Mouse (Mus musculus) embryo, embryonic 9.5 days (tissue): Measurements from ENCODE around the gene Utp11.

Source experiments
- DNase-seq: peaks from one replicate; pipeline ENCODE4 v3.0.0-alpha.2; 2017; ENCODE audit errors: extremely low spot score

Gene Utp11

DNA sequence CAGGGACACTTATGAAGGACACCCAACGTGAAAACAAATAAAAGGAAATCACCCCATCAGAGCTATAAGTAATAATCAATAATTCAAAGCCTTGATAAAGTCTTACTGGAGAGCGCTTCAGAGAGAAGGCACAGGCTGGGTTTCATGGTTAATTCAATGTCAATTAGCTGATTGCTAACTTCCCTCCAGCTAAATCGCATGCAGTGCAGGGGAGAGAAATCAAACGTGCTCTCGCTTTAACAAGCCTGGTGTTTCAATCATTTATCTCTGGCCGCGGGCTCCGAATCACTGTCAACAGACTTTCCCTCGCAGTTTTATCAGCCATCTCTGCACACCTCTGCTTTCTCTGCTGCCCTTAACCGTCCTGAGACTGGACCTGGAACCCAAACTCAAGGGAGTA lies 60.5 kb downstream of the Utp11 start:
- DNase-seq = no peak

DNA sequence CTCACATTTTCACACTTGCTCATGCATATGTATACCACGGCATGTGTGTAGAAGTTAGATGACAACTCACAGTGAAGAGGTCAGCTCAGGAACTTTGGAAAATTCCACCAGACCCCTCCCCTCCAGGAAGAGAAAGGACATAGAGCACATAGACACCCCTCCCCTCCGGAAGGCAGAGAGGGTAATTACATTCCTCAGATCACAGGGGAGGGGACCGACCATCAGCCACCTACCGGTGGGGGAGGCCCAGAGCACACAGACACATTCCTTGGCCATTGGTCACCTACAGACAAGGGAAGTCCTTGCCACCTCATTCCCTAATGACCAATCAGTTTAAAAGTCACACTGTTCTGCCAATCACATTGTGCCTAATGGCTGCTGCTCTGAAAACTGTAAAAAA lies 61.9 kb downstream of the Utp11 start:
- DNase-seq = no peak
